Mouse (Mus musculus): Measurements from ENCODE around the gene Ampd1. TPM values are rescaled to one million over a fixed set of nuclear protein-coding genes. Genes with fewer than 3 reads are reported as not detected.

The Ampd1 gene
- polyA plus RNA-seq, 1 experiment from 2014 or later: 0.31 TPM

DNA sequence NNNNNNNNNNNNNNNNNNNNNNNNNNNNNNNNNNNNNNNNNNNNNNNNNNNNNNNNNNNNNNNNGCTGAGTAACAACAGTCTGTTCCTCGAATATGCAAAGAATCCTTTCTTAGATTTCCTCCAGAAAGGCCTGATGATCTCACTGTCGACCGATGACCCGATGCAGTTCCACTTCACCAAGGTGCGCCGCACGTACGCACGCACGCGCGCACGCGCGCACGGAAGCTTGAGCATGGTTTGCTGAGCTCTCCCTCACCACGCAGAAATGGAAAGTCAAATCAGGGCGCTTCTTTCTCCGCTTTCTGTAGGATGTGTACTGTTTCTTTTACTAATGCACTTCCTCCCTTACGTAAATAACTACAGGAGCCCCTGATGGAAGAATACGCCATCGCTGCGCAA is 24.8 kb downstream of the Ampd1 start:
- no peak overlapping the region for H3K9ac ChIP-seq (ENCODE audit: low read depth, low read length)
- H3K27ac ChIP-seq (ENCODE audit: low read depth, low read length): no peak overlapping the region
- 78% methylated on average over 23 of the region's 23 CpGs for WGBS
- no peaks in the 10 kb centered on the region for H3K4me1 ChIP-seq (replicated peaks; ENCODE audit: control insufficient read depth, insufficient read depth, low read length)
- no peak overlapping the region for H3K4me2 ChIP-seq (replicated peaks; ENCODE audit: low read depth, low read length)
- ATAC-seq (ENCODE audit: low FRiP score) (no peak), DNase-seq (ENCODE audit: low spot score) (no peak)
- H3K9me3 ChIP-seq (ENCODE audit: control insufficient read depth, low read length): no peaks in the 10 kb centered on the region
- H3K27me3 ChIP-seq (ENCODE audit: control insufficient read depth, insufficient read depth, low read length): peaks cover 10% of the 10 kb centered on the region
- no peak overlapping the region for H3K4me3 ChIP-seq (ENCODE audit: low read depth, low read length)
- no peaks in the 10 kb centered on the region for H3K36me3 ChIP-seq (ENCODE audit: control insufficient read depth, insufficient read depth, low read length)

DNA sequence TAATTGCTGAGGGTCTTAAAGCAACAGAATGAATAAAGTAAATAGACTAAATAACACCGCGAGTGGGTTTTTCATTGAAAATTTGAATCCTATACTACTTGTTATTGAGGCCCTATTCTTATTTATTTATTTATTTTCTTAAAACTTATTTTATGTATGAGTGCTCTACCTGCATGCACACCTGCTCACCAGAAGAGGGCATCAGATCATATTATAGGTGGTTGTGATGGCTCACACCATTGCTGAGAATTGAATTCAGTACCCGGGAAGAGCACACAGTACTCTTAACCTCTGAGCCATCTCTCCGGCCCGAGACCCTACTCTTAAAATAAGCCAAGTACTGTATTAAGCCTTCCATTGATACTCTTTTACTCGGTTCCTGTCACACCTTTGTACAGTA is 25.9 kb downstream of the Ampd1 start:
- WGBS: 79% methylated on average over 6 of the region's 6 CpGs
- DNase-seq (ENCODE audit: low spot score) (no peak), ATAC-seq (ENCODE audit: low FRiP score) (no peak)
- Histone ChIP-seq H3K9ac (ENCODE audit: low read depth, low read length) (no peak overlapping the region), H3K36me3 (ENCODE audit: control insufficient read depth, insufficient read depth, low read length) (no peaks in the 10 kb centered on the region), H3K27me3 (ENCODE audit: control insufficient read depth, insufficient read depth, low read length) (peaks cover 11% of the 10 kb centered on the region), H3K4me1 (replicated peaks; ENCODE audit: control insufficient read depth, insufficient read depth, low read length) (no peaks in the 10 kb centered on the region), H3K9me3 (ENCODE audit: control insufficient read depth, low read length) (no peaks in the 10 kb centered on the region), H3K4me3 (ENCODE audit: low read depth, low read length) (no peak overlapping the region), H3K4me2 (replicated peaks; ENCODE audit: low read depth, low read length) (no peak overlapping the region), H3K27ac (ENCODE audit: low read depth, low read length) (no peak overlapping the region)

GRCm38 (mm10) chr3:103100735-103101134 is 26.9 kb downstream of the Ampd1 start:
- peaks cover 11% of the 10 kb centered on the region for H3K27me3 ChIP-seq (ENCODE audit: control insufficient read depth, insufficient read depth, low read length)
- DNase-seq (ENCODE audit: low spot score) (no peak), ATAC-seq (ENCODE audit: low FRiP score) (no peak)
- H3K4me2 ChIP-seq (replicated peaks; ENCODE audit: low read depth, low read length): no peak overlapping the region
- H3K36me3 ChIP-seq (ENCODE audit: control insufficient read depth, insufficient read depth, low read length): no peaks in the 10 kb centered on the region
- H3K9ac ChIP-seq (ENCODE audit: low read depth, low read length): no peak overlapping the region
- no peaks in the 10 kb centered on the region for H3K4me1 ChIP-seq (replicated peaks; ENCODE audit: control insufficient read depth, insufficient read depth, low read length)
- H3K9me3 ChIP-seq (ENCODE audit: control insufficient read depth, low read length): no peaks in the 10 kb centered on the region
- no peak overlapping the region for H3K4me3 ChIP-seq (ENCODE audit: low read depth, low read length)
- H3K27ac ChIP-seq (ENCODE audit: low read depth, low read length): no peak overlapping the region
- WGBS: 69% methylated on average over 2 of the region's 2 CpGs

- H3K27me3 ChIP-seq (ENCODE audit: control insufficient read depth, insufficient read depth, low read length): peaks cover 11% of the 10 kb centered on the region
- no peak for ATAC-seq (ENCODE audit: low FRiP score)
Measured at GRCm38 (mm10) chr3:103101194-103101593, 27.4 kb downstream of the Ampd1 start.

GRCm38 (mm10) chr3:103101909-103102308 is 28.1 kb downstream of the Ampd1 start:
- H3K4me1 ChIP-seq (replicated peaks; ENCODE audit: control insufficient read depth, insufficient read depth, low read length): no peaks in the 10 kb centered on the region
- no peak overlapping the region for H3K27ac ChIP-seq (ENCODE audit: low read depth, low read length)
- H3K9me3 ChIP-seq (ENCODE audit: control insufficient read depth, low read length): no peaks in the 10 kb centered on the region
- no peaks in the 10 kb centered on the region for H3K36me3 ChIP-seq (ENCODE audit: control insufficient read depth, insufficient read depth, low read length)
- peaks cover 11% of the 10 kb centered on the region for H3K27me3 ChIP-seq (ENCODE audit: control insufficient read depth, insufficient read depth, low read length)
- ATAC-seq (ENCODE audit: low FRiP score): peak; percentile 42
- H3K9ac ChIP-seq (ENCODE audit: low read depth, low read length): 0 out of 2 replicates have a peak overlapping the region, but pooled peaks have one; percentile 37
- H3K4me3 ChIP-seq (ENCODE audit: low read depth, low read length): peak overlapping the region; percentile 38
- WGBS: 2% methylated on average over 14 of the region's 14 CpGs
- H3K4me2 ChIP-seq (replicated peaks; ENCODE audit: low read depth, low read length): peak overlapping the region; percentile 64
- DNase-seq (ENCODE audit: low spot score): no peak

More at GRCm38 (mm10) chr3:103101194-103101593, 27.4 kb downstream of the Ampd1 start:
- no peaks in the 10 kb centered on the region for H3K9me3 ChIP-seq (ENCODE audit: control insufficient read depth, low read length)
- no peaks in the 10 kb centered on the region for H3K36me3 ChIP-seq (ENCODE audit: control insufficient read depth, insufficient read depth, low read length)
- no peak overlapping the region for H3K27ac ChIP-seq (ENCODE audit: low read depth, low read length)
- 68% methylated on average over 5 of the region's 5 CpGs for WGBS
- H3K4me1 ChIP-seq (replicated peaks; ENCODE audit: control insufficient read depth, insufficient read depth, low read length): no peaks in the 10 kb centered on the region
- no peak for DNase-seq (ENCODE audit: low spot score)
- H3K9ac ChIP-seq (ENCODE audit: low read depth, low read length): no peak overlapping the region
- no peak overlapping the region for H3K4me2 ChIP-seq (replicated peaks; ENCODE audit: low read depth, low read length)
- H3K4me3 ChIP-seq (ENCODE audit: low read depth, low read length): no peak overlapping the region

DNA sequence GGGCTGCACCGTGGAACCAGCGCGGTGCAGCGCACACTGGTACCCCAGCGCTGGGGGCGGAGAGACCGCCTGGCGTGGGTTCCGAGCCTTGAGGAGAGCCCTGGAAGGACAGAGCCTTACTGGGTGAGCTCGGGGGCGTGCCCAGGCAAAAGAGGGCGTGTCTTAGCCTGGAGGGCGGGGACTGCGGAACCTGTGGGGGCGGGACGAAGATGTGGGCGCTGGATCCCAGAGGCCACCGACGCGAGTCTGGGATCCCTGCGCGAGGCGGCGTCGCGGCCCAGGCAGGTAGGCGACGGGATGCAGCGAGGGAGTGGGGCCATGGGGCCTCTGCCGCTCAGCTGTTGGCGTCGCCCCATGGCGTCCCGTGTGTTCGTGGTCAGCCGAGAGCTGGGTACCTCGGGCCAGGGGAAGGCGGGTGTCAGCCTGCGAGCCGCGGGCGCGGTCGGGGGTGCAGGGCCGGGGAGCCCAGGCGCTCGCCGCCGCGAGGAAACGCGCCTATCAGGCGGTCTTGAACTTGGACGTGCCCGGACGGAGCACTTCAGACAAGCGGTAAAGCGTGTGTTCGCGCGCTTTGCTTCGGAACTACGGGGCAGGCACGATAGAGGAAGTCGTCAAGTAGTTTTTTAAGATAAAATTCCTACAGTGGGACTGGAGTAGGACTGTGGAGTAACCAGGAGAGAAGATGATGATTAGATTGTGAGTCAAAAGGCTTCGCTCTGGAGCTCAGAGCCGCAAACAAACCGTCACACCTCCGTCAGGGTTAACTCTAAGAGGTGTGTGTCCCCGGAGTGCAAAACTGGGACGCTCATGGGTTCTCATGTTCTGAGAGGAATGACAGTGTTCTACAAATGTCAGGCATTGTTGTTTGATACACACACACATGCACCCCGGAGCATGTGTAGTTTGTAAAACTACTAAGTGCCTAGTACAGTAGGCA is 28.9 kb downstream of the Ampd1 start, which contains the start of gene Dennd2c:
Dennd2c (plus strand) TSS at position 151 of the 937 bp plus-strand sequence.
- Histone ChIP-seq H3K36me3 (ENCODE audit: control insufficient read depth, insufficient read depth, low read length) (no peaks in the 10 kb centered on the region), H3K4me3 (ENCODE audit: low read depth, low read length) (peak within 1 kb of the TSS; percentile 38), H3K4me1 (replicated peaks; ENCODE audit: control insufficient read depth, insufficient read depth, low read length) (no peaks in the 10 kb centered on the region), H3K4me2 (replicated peaks; ENCODE audit: low read depth, low read length) (peak within 1 kb of the TSS; percentile 64), H3K9me3 (ENCODE audit: control insufficient read depth, low read length) (no peaks in the 10 kb centered on the region), H3K9ac (ENCODE audit: low read depth, low read length) (peak within 1 kb of the TSS; percentile 37; the same call in 1 of the 2 replicates), H3K27me3 (ENCODE audit: control insufficient read depth, insufficient read depth, low read length) (peaks cover 11% of the 10 kb centered on the region), H3K27ac (ENCODE audit: low read depth, low read length) (no peak within 1 kb of the TSS)
- 1% methylated on average over 72 of the region's 72 CpGs for WGBS
- DNase-seq (ENCODE audit: low spot score) (peak; percentile 90), ATAC-seq (ENCODE audit: low FRiP score) (peak; percentile 96)

- Histone ChIP-seq H3K27me3 (ENCODE audit: control insufficient read depth, insufficient read depth, low read length) (peaks cover 6% of the 10 kb centered on the region), H3K36me3 (ENCODE audit: control insufficient read depth, insufficient read depth, low read length) (no peaks in the 10 kb centered on the region), H3K4me1 (replicated peaks; ENCODE audit: control insufficient read depth, insufficient read depth, low read length) (no peaks in the 10 kb centered on the region), H3K4me2 (replicated peaks; ENCODE audit: low read depth, low read length) (no peak overlapping the region), H3K9ac (ENCODE audit: low read depth, low read length) (no peak overlapping the region), H3K4me3 (ENCODE audit: low read depth, low read length) (no peak overlapping the region), H3K27ac (ENCODE audit: low read depth, low read length) (no peak overlapping the region), H3K9me3 (ENCODE audit: control insufficient read depth, low read length) (no peaks in the 10 kb centered on the region)
- ATAC-seq (ENCODE audit: low FRiP score) (no peak), DNase-seq (ENCODE audit: low spot score) (no peak)
- 85% methylated on average over 7 of the region's 7 CpGs for WGBS
Measured at GRCm38 (mm10) chr3:103107565-103108240, 33.9 kb downstream of the Ampd1 start.

GRCm38 (mm10) chr3:103112216-103112615 is 38.4 kb downstream of the Ampd1 start:
- 76% methylated on average over 5 of the region's 5 CpGs for WGBS
- no peaks in the 10 kb centered on the region for H3K36me3 ChIP-seq (ENCODE audit: control insufficient read depth, insufficient read depth, low read length)
- ATAC-seq (ENCODE audit: low FRiP score): no peak

More at GRCm38 (mm10) chr3:103112216-103112615, 38.4 kb downstream of the Ampd1 start:
- DNase-seq (ENCODE audit: low spot score): no peak
- H3K4me3 ChIP-seq (ENCODE audit: low read depth, low read length): no peak overlapping the region
- no peak overlapping the region for H3K9ac ChIP-seq (ENCODE audit: low read depth, low read length)
- no peak overlapping the region for H3K4me2 ChIP-seq (replicated peaks; ENCODE audit: low read depth, low read length)
- no peaks in the 10 kb centered on the region for H3K4me1 ChIP-seq (replicated peaks; ENCODE audit: control insufficient read depth, insufficient read depth, low read length)
- no peaks in the 10 kb centered on the region for H3K9me3 ChIP-seq (ENCODE audit: control insufficient read depth, low read length)
- no peaks in the 10 kb centered on the region for H3K27me3 ChIP-seq (ENCODE audit: control insufficient read depth, insufficient read depth, low read length)
- H3K27ac ChIP-seq (ENCODE audit: low read depth, low read length): no peak overlapping the region

All from hindbrain, embryonic 11.5 days (tissue).